8 mouse cellular contexts compared by ENCODE assay signal in genomic region chr14:105779349-105779748, GRCm38 (mm10).
DNase-seq lines count a peak whose midpoint lies in the region; ATAC-seq lines count a peak whose summit lies in the region.

No protein-coding gene starts in this region.

- DNase-seq in retina, adult 2 months (ENCODE audit: low read depth, low spot score) = peak; percentile 29
- DNase-seq in retina, postnatal 1 day = no peak
- DNase-seq in cerebellum, adult 9-10 months = peak; percentile 90
- peak; percentile 73 to 78 for DNase-seq in heart, postnatal 10 days
- peak; percentile 62 to 71 for DNase-seq in left cerebral cortex, adult 9 months (ENCODE audit: low spot score in 2 of 2)
- no peak for DNase-seq in B cell, adult 2 months
- no peak for DNase-seq in thymus, adult 18-20 months

- no peak for ATAC-seq in inflammation-experienced regulatory T-cells, adult 6 months

- intact Hi-C loops in heart, postnatal 10 days (cut with DNase I) = no loop called here

Comparison
In these comparisons a context has a peak if more than half of its experiments do, and no peak if none do; other contexts are left out.
1. DNase-seq: peak in retina, adult 2 months (single experiment), cerebellum, adult 9-10 months (single experiment), heart, postnatal 10 days (2 of 2) and left cerebral cortex, adult 9 months (2 of 2); none in retina, postnatal 1 day (single experiment), B cell, adult 2 months (0 of 2) and thymus, adult 18-20 months (0 of 2).